Mouse (Mus musculus) liver, adult 2 months (tissue): ENCODE results near the gene Ddc. TPM values are rescaled to one million over a fixed set of nuclear protein-coding genes. Genes with fewer than 3 reads are reported as not detected.

Experiments used
- DNase-seq: peaks from one replicate; pipeline ENCODE4 v3.0.0-alpha.2; 2011; ENCODE audit warnings: low read depth, low spot score; ENCODE audit errors: extremely low read depth
- H3K27ac ChIP-seq: fragments of 200-500 bp; replicated peaks from 2 replicates; pipeline ENCODE4 v1.5.1; 2012; ENCODE audit warnings: low read depth, mild to moderate bottlenecking, control low read depth, inconsistent platforms, low read length; ENCODE audit not compliant: insufficient read depth
- H3K27me3 ChIP-seq: fragments of 200-500 bp; 2 replicates; pipeline ENCODE4 v1.6.1; 2012; ENCODE audit warnings: mild to moderate bottlenecking, moderate library complexity, low read length, inconsistent platforms; ENCODE audit not compliant: control insufficient read depth, insufficient read depth
- H3K36me3 ChIP-seq: fragments of 200-500 bp; 2 replicates; pipeline ENCODE4 v1.6.1; 2012; ENCODE audit warnings: low read length, inconsistent platforms; ENCODE audit not compliant: control insufficient read depth, insufficient read depth
- H3K4me1 ChIP-seq: fragments of 200-500 bp; 2 replicates; pipeline ENCODE4 v1.6.1; 2011; ENCODE audit warnings: low read length; ENCODE audit not compliant: control insufficient read depth, insufficient read depth
- H3K4me3 ChIP-seq: fragments of 200-500 bp; 2 replicates; pipeline ENCODE4 v1.5.1; 2011; ENCODE audit warnings: low read depth, mild to moderate bottlenecking, control low read depth, low read length, moderate library complexity; ENCODE audit not compliant: insufficient read depth
- H3K79me2 ChIP-seq: fragments of 200-500 bp; 2 replicates; pipeline ENCODE4 v1.6.1; 2012; ENCODE audit warnings: inconsistent platforms, mild to moderate bottlenecking, low read length, moderate library complexity; ENCODE audit not compliant: control insufficient read depth, insufficient read depth
- H3K9ac ChIP-seq: fragments of 200-500 bp; 2 replicates; pipeline ENCODE4 v1.6.1; 2012; ENCODE audit warnings: low read depth, mild to moderate bottlenecking, control low read depth, inconsistent platforms, low read length
- CTCF ChIP-seq: fragments of 200-500 bp; IDR thresholded peaks from 2 replicates; pipeline ENCODE4 v1.5.1; 2011; ENCODE audit warnings: low read depth, low read length, control low read depth
- POLR2A ChIP-seq: fragments of 200-500 bp; IDR thresholded peaks from 2 replicates; pipeline ENCODE4 v1.6.1; 2011; ENCODE audit warnings: low read length, control low read depth; ENCODE audit not compliant: insufficient read depth; ENCODE audit errors: extremely low read depth
- WGBS: fragments of 180-500 bp; shearing (Covaris S2); methylation state at CpG from one replicate; pipeline ENCODE4 v1.1.7; 2018; 5-methylcytosine and 5-hydroxymethylcytosine counted together
- polyA plus RNA-seq: library from polyadenylated mRNA; depleted of rRNA; stranded (reverse); fragments of >200 nt; gene quantifications from 2 replicates; pipeline ENCODE4 v1.2.3, GENCODE M21; 2012
- total RNA-seq: library from RNA; depleted of rRNA; stranded (reverse); fragments of >200 nt; gene quantifications from 2 replicates; pipeline ENCODE4 v1.2.3, GENCODE M21; 2014

Gene Ddc
- total and polyA plus RNA-seq, 2 experiments = 56.4 to 82.3 TPM

- TF ChIP-seq CTCF = peak; percentile 84
- TF ChIP-seq POLR2A = no peak
- under 1% methylated on average over 8 of the region's 8 CpGs for WGBS
- Histone ChIP-seq H3K27me3 (no peaks in the 10 kb centered on the region), H3K27ac (no peak overlapping the region), H3K9ac (no peak overlapping the region), H3K4me3 (no peak overlapping the region), H3K4me1 (no peaks in the 10 kb centered on the region), H3K36me3 (no peaks in the 10 kb centered on the region), H3K79me2 (no peaks in the 10 kb centered on the region)
- DNase-seq = peak; percentile 73
Measured at GRCm38 (mm10) chr11:11788521-11788974, 109.4 kb downstream of the Ddc start.

- Histone ChIP-seq H3K36me3 (no peaks in the 10 kb centered on the region), H3K9ac (no peak overlapping the region), H3K27me3 (no peaks in the 10 kb centered on the region), H3K4me1 (no peaks in the 10 kb centered on the region), H3K79me2 (no peaks in the 10 kb centered on the region), H3K4me3 (no peak overlapping the region), H3K27ac (no peak overlapping the region)
- 55% methylated on average over 6 of the region's 6 CpGs for WGBS
- no peak for TF ChIP-seq CTCF
- no peak for TF ChIP-seq POLR2A
- peak; percentile 18 for DNase-seq
Measured at GRCm38 (mm10) chr11:11785457-11785856, 112.5 kb downstream of the Ddc start.

GRCm38 (mm10) chr11:11781728-11782127 lies 116.2 kb downstream of the Ddc start:
- Histone ChIP-seq H3K4me3 (no peak overlapping the region), H3K79me2 (no peaks in the 10 kb centered on the region), H3K4me1 (no peaks in the 10 kb centered on the region), H3K27me3 (no peaks in the 10 kb centered on the region), H3K36me3 (no peaks in the 10 kb centered on the region), H3K27ac (no peak overlapping the region), H3K9ac (no peak overlapping the region)
- WGBS = 79% methylated on average over 8 of the region's 8 CpGs
- TF ChIP-seq POLR2A = no peak
- TF ChIP-seq CTCF = no peak
- peak; percentile 7 for DNase-seq

- Histone ChIP-seq H3K79me2 (no peaks in the 10 kb centered on the region), H3K4me1 (no peaks in the 10 kb centered on the region), H3K4me3 (no peak overlapping the region), H3K27me3 (no peaks in the 10 kb centered on the region), H3K36me3 (no peaks in the 10 kb centered on the region), H3K9ac (no peak overlapping the region), H3K27ac (no peak overlapping the region)
- 92% methylated on average over 6 of the region's 6 CpGs for WGBS
- no peak for DNase-seq
- TF ChIP-seq CTCF = no peak
Measured at GRCm38 (mm10) chr11:11778345-11778744, 119.6 kb downstream of the Ddc start.

- WGBS = 84% methylated on average over 2 of the region's 2 CpGs
- TF ChIP-seq CTCF = no peak
- no peak for TF ChIP-seq POLR2A
- Histone ChIP-seq H3K9ac (no peak overlapping the region), H3K4me1 (no peaks in the 10 kb centered on the region), H3K27me3 (no peaks in the 10 kb centered on the region), H3K27ac (no peak overlapping the region), H3K79me2 (no peaks in the 10 kb centered on the region), H3K36me3 (no peaks in the 10 kb centered on the region), H3K4me3 (no peak overlapping the region)
- DNase-seq = no peak
Measured at GRCm38 (mm10) chr11:11777796-11778195, 120.1 kb downstream of the Ddc start.

GRCm38 (mm10) chr11:11777246-11777645 lies 120.7 kb downstream of the Ddc start:
- Histone ChIP-seq H3K79me2 (no peaks in the 10 kb centered on the region), H3K4me1 (no peaks in the 10 kb centered on the region), H3K27me3 (no peaks in the 10 kb centered on the region), H3K9ac (no peak overlapping the region), H3K27ac (no peak overlapping the region), H3K36me3 (no peaks in the 10 kb centered on the region), H3K4me3 (no peak overlapping the region)
- TF ChIP-seq POLR2A = no peak
- whole genome bisulfite sequencing = 60% methylated on average over 3 of the region's 3 CpGs
- DNase-seq = no peak
